Mouse (Mus musculus) frontal cortex, postnatal 14 days (tissue): ENCODE data around the gene Slc22a23.

ENCODE experiments used
- DNase-seq, 2 experiments: peaks; one replicate each; pipeline ENCODE4 v3.0.0; 2022; ENCODE audit warnings: low spot score in 2 of 2

Slc22a23 gene

DNA sequence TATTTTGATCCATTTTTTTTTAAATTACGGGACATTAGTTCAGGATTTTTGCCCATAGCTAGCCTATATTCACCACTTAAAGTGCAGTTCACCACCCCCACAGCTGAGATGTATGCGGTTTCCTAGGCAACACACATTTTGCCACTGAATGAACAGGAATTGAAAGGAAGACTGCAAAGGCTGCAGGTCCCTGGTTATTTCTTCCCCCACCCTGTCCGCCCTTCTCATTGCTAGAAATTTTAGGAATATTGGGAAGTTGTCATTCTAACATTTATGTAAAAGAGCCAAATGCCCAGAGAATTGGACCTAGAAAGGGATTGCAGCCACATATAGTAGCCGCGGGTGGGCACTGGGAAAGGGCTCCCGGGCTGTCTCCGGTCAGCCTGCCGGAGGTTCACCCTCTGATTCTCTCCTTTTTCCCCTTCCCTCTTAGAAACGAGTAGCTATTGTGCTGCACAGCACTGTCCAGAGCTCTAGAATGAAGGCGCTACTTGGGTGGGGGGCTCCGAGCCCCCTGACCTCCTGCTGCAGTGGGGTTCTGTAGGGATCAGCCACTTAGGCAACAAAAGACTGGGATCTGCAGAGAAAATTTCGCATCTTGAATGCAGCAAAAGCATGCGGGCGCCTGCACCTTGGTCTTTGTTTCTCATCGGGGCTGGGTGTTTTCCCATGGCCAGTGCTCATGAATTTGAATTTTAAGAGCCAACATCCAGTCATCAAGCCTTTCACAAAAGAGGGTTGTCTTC lies 211.5 kb downstream of the Slc22a23 start:
- DNase-seq: no peak

DNA sequence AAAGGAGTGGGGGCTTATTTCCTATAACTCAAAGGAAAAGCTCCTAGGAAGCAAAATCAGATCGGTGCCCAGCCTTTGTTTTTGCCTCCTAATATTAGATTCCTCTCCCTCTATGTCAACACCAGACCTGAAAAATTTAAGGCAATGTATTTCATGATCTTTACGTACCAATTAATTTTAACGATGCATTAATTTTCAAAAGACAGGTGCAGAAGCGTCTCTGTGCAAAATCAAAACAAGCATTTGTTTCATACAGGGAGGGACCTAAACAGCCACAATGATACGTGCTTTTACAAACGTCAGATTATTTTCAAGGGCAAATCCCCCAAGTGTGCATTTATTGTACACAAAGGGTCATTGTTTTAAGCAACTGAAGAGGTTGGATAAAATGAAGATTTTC lies 212.1 kb downstream of the Slc22a23 start:
- DNase-seq: no peak

DNA sequence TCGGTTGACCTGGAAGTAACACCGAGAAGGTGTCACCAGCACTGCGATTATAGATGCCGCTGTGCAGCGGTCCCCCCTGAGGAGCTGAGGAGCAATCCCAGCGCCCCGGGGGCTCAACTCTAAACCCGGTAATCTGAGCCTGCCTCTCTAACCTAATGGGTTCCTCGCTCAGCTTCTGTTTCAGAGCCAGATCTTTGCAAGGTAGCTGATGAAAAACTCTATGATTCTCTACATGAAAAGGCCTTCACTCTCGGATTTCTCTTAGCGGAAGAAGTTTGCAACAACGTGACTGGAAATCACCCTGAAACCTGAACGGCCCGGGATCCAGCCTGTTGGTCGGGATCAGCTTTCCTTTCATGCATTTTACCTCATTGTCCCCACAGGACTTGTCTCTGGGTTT lies 212.7 kb downstream of the Slc22a23 start:
- no peak for DNase-seq

DNA sequence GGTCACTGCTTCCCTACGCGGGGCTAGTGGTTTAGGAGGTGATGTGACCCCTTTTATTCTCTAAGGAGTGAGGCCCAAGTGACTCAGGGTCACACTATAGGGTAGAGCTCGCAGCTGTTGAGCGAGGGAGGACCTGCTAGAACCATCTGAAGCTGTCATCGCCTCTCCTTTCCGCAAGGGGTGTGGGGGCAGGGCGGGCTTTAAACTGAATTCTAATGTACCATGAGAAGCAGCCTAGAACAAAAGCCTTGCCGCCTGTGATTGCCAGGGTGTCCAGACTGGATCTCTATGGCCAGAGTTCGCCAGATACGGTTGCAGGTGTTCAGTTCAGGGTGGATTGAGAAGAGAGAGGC lies 213.3 kb downstream of the Slc22a23 start:
- DNase-seq: peak in 1 of 2 experiments; percentile 46

DNA sequence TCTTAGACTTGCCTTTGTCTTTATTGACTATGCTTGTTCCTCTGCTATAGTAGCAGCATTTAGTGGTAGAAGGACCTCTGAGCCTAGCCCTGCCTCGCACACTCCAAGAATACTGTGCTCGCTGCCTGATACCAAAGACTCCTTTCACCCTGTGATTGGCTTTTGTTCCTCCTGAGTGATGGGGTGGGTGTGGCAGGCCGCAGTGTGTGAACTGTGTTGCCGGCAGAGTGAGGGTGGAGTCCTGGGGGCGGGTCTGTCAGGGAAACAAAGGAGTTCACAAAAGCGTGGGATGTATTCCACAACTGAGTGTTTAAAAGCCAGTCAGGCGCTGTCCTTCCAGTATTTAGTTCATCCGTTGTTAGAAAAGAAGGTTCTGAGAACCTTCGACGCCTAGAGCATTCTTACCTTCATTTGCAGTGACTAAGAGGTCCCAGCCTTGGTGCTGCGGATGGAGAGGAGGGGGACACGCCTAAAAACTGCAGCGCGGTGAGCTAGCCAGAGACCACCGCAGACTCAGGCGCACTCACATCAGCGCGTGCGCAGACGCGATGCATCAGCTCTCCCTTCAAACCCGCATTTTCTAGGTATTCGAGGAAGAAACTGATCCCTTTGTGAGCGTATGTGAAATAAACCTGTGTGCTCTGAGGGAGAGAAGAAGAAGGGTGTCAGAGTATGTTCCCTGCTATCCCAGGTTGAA lies 213.8 kb downstream of the Slc22a23 start:
- peak in 1 of 2 experiments; percentile 58 for DNase-seq

DNA sequence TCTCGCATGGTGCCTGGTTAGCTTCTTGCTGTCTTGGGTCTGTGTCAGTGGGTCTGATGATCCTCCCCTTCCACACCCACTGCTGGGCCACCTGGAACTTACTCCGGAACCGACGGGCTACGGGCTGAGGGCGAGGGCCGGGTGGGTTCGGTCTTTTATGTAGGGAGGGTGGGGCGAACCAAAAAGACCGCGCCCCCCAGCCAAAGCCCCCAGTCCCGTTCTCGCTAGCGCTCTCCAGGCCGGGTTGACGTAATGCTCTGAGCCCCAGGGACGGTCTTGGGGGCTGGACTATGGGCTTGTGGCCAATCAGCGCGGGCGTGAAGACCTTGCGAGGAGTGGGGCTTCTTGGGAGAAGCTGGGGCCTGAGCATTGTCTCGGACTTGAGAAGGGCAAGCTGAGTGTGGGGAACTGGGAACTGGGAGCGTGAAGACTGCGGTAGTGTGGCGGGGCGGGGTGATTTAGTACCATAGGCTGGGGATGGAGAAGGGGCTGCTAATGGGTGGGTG lies 214.7 kb downstream of the Slc22a23 start, which contains the start of gene Tubb2b:
Gene Tubb2b (minus strand): TSS at position 241 of the 506 bp plus-strand sequence.
- peak; percentile 79 to 83 for DNase-seq

DNA sequence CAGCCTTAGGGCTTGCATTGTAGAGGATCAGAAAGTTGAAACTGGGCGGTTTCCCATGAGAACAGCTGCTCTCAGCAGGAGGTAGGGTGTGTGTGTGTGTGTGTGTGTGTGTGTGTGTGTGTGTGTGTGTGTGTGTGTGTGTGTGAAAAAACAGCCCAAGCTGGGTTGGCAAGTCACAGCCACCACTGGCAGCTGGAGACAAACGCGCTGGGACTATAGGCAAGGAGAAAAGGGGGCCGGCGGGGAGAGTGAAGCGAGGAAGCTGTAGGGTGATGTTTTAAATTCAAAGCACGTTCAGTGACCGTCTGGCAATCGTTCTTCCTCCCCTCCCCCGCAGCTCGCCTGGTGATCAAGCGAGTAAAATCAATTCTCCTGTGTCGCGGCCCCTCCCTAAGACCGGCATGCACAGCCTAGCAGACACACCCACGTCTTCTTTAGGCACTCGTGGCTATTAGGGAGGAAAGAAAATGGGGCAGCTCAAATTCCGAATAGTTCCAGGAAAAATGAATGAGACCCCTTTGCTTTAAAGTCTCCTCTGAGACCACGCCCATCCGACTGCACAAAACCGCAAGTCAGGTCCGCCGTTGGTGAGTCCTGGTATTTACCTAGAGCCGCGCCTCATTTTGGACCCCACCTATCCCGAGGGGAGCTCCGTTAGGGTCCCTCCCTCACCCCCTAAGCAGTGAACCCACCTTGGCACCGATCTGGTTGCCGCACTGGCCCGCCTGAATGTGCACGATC lies 215.3 kb downstream of the Slc22a23 start:
- DNase-seq: peak; percentile 63 to 68
